Mouse (Mus musculus): ENCODE results near the gene Rhoq. TPM values are rescaled to one million over a fixed set of nuclear protein-coding genes. Genes with fewer than 3 reads are reported as not detected.
A peak's percentile ranks its signal among the peaks of the same experiment; 100 is the strongest.

The Rhoq gene
- polyA plus RNA-seq, 1 experiment from 2014 or later, result 5.2 TPM

DNA sequence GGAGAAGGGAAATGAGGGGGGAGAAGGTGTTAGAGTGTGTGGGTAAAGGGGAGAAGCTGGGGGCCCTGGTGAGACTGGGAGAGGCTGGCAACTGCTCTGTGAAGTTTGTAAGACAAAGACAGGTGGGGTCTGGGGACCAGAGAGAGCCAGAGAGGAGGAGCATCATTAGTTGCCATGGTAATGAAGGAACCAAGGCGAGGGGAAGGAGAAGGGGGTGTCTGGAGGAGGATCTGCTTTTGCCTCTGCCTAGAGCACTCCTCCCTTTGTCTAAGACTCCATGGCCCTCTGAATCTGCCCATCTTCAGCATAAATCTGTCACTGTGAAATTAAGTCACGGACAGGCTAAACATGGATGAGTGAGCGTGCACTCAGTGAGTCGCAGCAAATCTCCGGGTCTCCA lies 30.0 kb upstream of the Rhoq start:
- Histone ChIP-seq H3K9ac (replicated peaks; ENCODE audit: low read depth, low read length) (0 out of 2 replicates have a peak overlapping the region, but pooled peaks have one; percentile 23), H3K27me3 (replicated peaks; ENCODE audit: control insufficient read depth, insufficient read depth, low read length) (no peaks in the 10 kb centered on the region), H3K27ac (ENCODE audit: low read length) (no peak overlapping the region; the same call in 1 of the 2 replicates), H3K4me2 (ENCODE audit: low read length) (peak overlapping the region; percentile 20; the same call in 1 of the 2 replicates), H3K4me1 (replicated peaks; ENCODE audit: control insufficient read depth, insufficient read depth, low read length) (peaks cover 17% of the 10 kb centered on the region), H3K9me3 (ENCODE audit: control insufficient read depth, low read length) (no peaks in the 10 kb centered on the region; the same call in 1 of the 2 replicates), H3K4me3 (replicated peaks; ENCODE audit: low read length) (no peak overlapping the region), H3K36me3 (ENCODE audit: control insufficient read depth, insufficient read depth) (no peaks in the 10 kb centered on the region)
- ATAC-seq, result peak; percentile 69
- WGBS, result 34% methylated on average over 5 of the region's 5 CpGs

DNA sequence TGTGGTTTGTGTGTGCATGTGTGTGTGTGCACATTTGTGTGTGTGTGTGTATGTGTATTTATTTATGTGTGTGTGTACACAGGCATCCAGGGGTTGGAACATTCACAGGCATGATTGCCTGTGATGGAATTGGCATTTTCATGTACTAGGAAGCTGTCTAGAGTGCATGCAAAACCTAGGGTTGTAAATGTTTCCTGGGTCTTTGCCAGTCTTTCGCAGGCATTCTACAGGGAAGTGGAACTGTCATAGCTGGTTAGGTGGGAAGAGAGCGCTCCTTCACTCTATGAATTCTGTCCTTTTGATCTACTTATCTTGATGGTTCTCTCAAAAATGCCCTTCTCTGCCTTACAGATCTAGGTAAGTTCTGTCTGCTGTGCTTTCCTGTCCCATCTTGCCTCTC lies 25.8 kb upstream of the Rhoq start:
- H3K9ac ChIP-seq (replicated peaks; ENCODE audit: low read depth, low read length), result no peak overlapping the region

DNA sequence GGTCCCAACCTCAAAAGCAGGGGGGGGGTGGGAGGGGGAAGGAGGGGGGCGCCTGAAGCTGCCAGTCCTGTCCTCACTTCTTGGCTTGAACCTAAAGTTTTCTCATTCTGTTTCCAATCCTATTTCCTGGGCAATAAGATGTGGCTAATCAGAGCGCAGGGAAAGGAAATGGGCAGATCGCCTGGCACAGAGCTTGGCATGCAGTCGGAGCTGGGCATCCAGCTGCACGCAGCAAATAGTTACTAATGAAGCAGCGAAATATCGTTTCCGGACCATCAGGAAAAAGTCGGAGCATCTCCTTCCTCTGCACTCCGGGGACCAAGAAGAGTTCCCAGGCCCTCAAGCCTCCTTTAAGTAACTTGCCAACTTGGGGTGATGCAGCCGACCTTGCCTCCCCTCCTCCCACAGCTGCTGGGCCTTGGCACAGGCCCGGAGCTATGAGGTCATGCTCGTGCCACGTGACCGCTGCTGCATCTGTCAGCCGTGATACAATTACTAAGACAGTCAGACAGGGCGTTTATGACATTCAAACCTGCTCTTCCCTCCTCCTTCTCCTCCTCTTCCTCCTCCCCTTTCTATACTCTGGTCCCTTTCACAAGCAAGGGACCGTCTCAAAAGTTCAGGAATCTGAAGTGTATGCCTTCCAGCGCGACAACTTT lies 25.3 kb upstream of the Rhoq start:
- no peaks in the 10 kb centered on the region for H3K36me3 ChIP-seq (ENCODE audit: control insufficient read depth, insufficient read depth)
- peak overlapping the region; percentile 35 for H3K4me3 ChIP-seq (replicated peaks; ENCODE audit: low read length)
- H3K27ac ChIP-seq (ENCODE audit: low read length), result peak overlapping the region; percentile 11; the same call in 1 of the 2 replicates
- 0 out of 2 replicates have a peak overlapping the region, but pooled peaks have one; percentile 24 for H3K9ac ChIP-seq (replicated peaks; ENCODE audit: low read depth, low read length)
- no peaks in the 10 kb centered on the region for H3K27me3 ChIP-seq (replicated peaks; ENCODE audit: control insufficient read depth, insufficient read depth, low read length)
- no peaks in the 10 kb centered on the region for H3K9me3 ChIP-seq (ENCODE audit: control insufficient read depth, low read length)
- peaks cover 19% of the 10 kb centered on the region for H3K4me1 ChIP-seq (replicated peaks; ENCODE audit: control insufficient read depth, insufficient read depth, low read length)
- ATAC-seq, result peak; percentile 81
- peak overlapping the region; percentile 59 for H3K4me2 ChIP-seq (ENCODE audit: low read length)
- WGBS, result under 1% methylated on average over 20 of the region's 20 CpGs

More for the DNA sequence above, 25.8 kb upstream of the Rhoq start:
- H3K4me1 ChIP-seq (replicated peaks; ENCODE audit: control insufficient read depth, insufficient read depth, low read length), result peaks cover 19% of the 10 kb centered on the region
- H3K27me3 ChIP-seq (replicated peaks; ENCODE audit: control insufficient read depth, insufficient read depth, low read length), result no peaks in the 10 kb centered on the region
- H3K4me3 ChIP-seq (replicated peaks; ENCODE audit: low read length), result no peak overlapping the region
- H3K9me3 ChIP-seq (ENCODE audit: control insufficient read depth, low read length), result no peaks in the 10 kb centered on the region
- WGBS, result 63% methylated on average over 2 of the region's 2 CpGs
- no peak overlapping the region for H3K27ac ChIP-seq (ENCODE audit: low read length)
- no peaks in the 10 kb centered on the region for H3K36me3 ChIP-seq (ENCODE audit: control insufficient read depth, insufficient read depth)
- 0 out of 2 replicates have a peak, but pooled peaks have one; percentile 0 for ATAC-seq
- peak overlapping the region; percentile 59 for H3K4me2 ChIP-seq (ENCODE audit: low read length)

DNA sequence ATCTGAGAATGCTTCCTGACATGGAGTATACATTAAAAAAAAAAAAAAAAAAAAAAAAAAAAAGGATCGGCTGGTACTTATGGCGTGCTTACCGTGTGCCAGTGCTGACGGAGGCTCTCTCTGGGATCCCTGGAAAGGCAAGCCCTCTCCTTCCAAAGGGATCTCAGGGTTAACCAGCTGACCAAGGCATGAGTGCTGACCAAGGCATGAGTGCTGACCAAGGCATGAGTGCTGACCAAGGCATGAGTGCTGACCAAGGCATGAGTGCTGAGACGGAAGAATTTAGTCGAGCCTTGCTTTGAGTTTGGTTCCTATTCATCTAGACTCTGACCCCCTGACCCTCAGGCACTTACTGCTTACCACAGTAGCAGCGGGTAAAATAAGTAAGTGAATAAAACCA lies 24.2 kb upstream of the Rhoq start:
- Histone ChIP-seq H3K9me3 (ENCODE audit: control insufficient read depth, low read length) (no peaks in the 10 kb centered on the region), H3K27ac (ENCODE audit: low read length) (no peak overlapping the region), H3K36me3 (ENCODE audit: control insufficient read depth, insufficient read depth) (no peaks in the 10 kb centered on the region), H3K4me3 (replicated peaks; ENCODE audit: low read length) (no peak overlapping the region), H3K4me2 (ENCODE audit: low read length) (no peak overlapping the region), H3K9ac (replicated peaks; ENCODE audit: low read depth, low read length) (no peak overlapping the region), H3K27me3 (replicated peaks; ENCODE audit: control insufficient read depth, insufficient read depth, low read length) (no peaks in the 10 kb centered on the region), H3K4me1 (replicated peaks; ENCODE audit: control insufficient read depth, insufficient read depth, low read length) (peaks cover 12% of the 10 kb centered on the region)
- ATAC-seq, result no peak
- 63% methylated on average over 7 of the region's 7 CpGs for WGBS

DNA sequence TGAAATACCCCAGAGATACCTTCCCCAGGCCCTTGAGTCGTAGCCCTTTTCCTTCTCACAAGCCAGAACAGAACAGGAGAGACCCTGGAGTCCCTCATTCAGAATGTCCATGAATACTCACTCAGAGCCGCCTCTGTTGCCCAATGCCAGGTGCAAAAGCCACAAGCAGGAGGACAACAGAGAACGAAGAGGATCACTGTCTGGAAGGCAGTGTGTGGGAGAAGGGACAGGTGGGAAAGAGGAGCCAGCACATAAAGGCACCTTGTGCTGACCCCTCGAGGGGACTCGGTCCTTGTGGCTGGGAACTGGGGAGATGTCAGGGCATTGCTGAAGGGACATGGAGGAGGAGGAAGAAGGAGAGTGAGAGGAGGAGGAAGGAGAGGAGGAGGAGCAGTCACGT lies 20.8 kb upstream of the Rhoq start:
- Histone ChIP-seq H3K9ac (replicated peaks; ENCODE audit: low read depth, low read length) (no peak overlapping the region), H3K9me3 (ENCODE audit: control insufficient read depth, low read length) (0 out of 2 replicates have a peak, but pooled peaks cover 1% of the 10 kb centered on the region), H3K36me3 (ENCODE audit: control insufficient read depth, insufficient read depth) (no peaks in the 10 kb centered on the region), H3K4me2 (ENCODE audit: low read length) (no peak overlapping the region), H3K4me1 (replicated peaks; ENCODE audit: control insufficient read depth, insufficient read depth, low read length) (peaks cover 9% of the 10 kb centered on the region), H3K27ac (ENCODE audit: low read length) (no peak overlapping the region), H3K4me3 (replicated peaks; ENCODE audit: low read length) (no peak overlapping the region), H3K27me3 (replicated peaks; ENCODE audit: control insufficient read depth, insufficient read depth, low read length) (no peaks in the 10 kb centered on the region)
- 73% methylated on average over 6 of the region's 6 CpGs for WGBS
- no peak for ATAC-seq

DNA sequence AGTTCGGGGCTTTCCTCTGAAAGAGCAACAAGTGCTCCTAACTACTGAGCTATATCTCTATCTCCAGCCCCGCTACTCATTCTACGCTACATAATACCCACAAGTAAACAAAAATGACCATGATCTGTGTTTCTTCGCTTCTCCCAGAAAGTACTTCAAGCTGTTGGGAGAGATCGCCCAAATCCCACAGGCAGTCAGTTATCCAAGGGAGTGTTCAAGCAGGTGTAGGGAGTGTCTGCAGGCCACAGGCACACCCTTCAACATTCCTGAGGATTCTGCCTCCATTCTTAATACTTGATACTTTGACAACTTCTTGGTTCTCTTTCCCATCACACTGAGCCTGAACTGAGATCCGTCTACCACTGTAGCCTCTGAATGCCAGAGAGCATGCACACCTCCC lies 19.7 kb upstream of the Rhoq start:
- Histone ChIP-seq H3K4me2 (ENCODE audit: low read length) (no peak overlapping the region), H3K4me1 (replicated peaks; ENCODE audit: control insufficient read depth, insufficient read depth, low read length) (peaks cover 5% of the 10 kb centered on the region; the same call in 1 of the 2 replicates), H3K4me3 (replicated peaks; ENCODE audit: low read length) (no peak overlapping the region), H3K27me3 (replicated peaks; ENCODE audit: control insufficient read depth, insufficient read depth, low read length) (no peaks in the 10 kb centered on the region), H3K36me3 (ENCODE audit: control insufficient read depth, insufficient read depth) (no peaks in the 10 kb centered on the region), H3K9ac (replicated peaks; ENCODE audit: low read depth, low read length) (no peak overlapping the region), H3K27ac (ENCODE audit: low read length) (no peak overlapping the region), H3K9me3 (ENCODE audit: control insufficient read depth, low read length) (0 out of 2 replicates have a peak, but pooled peaks cover 3% of the 10 kb centered on the region)
- WGBS, result 91% methylated on average over 6 of the region's 6 CpGs
- ATAC-seq, result no peak

DNA sequence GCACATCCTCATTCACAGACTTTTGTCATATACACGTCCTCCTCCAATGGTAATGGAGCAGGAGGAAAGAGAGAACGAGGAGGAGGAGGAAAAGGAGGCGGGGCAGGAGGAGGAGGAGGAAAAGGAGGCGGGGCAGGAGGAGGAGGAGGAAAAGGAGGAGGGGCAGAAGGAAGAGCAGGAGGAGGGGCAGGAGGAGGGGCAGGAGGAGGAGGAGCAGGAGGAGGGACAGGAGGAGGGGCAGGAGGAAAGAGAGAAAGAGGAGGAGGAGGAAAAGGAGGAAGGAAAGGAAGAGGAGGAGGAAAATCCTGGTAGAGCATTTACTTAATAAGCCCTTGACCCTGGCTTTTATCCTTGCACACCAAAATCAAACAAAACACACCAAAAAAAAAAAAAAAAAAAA lies 16.8 kb upstream of the Rhoq start:
- 41% methylated on average over 4 of the region's 4 CpGs for WGBS
- Histone ChIP-seq H3K4me3 (replicated peaks; ENCODE audit: low read length) (no peak overlapping the region), H3K27me3 (replicated peaks; ENCODE audit: control insufficient read depth, insufficient read depth, low read length) (no peaks in the 10 kb centered on the region), H3K36me3 (ENCODE audit: control insufficient read depth, insufficient read depth) (no peaks in the 10 kb centered on the region), H3K9ac (replicated peaks; ENCODE audit: low read depth, low read length) (no peak overlapping the region), H3K4me1 (replicated peaks; ENCODE audit: control insufficient read depth, insufficient read depth, low read length) (peaks cover 10% of the 10 kb centered on the region), H3K27ac (ENCODE audit: low read length) (no peak overlapping the region), H3K4me2 (ENCODE audit: low read length) (no peak overlapping the region), H3K9me3 (ENCODE audit: control insufficient read depth, low read length) (0 out of 2 replicates have a peak, but pooled peaks cover 3% of the 10 kb centered on the region)
- ATAC-seq, result no peak

DNA sequence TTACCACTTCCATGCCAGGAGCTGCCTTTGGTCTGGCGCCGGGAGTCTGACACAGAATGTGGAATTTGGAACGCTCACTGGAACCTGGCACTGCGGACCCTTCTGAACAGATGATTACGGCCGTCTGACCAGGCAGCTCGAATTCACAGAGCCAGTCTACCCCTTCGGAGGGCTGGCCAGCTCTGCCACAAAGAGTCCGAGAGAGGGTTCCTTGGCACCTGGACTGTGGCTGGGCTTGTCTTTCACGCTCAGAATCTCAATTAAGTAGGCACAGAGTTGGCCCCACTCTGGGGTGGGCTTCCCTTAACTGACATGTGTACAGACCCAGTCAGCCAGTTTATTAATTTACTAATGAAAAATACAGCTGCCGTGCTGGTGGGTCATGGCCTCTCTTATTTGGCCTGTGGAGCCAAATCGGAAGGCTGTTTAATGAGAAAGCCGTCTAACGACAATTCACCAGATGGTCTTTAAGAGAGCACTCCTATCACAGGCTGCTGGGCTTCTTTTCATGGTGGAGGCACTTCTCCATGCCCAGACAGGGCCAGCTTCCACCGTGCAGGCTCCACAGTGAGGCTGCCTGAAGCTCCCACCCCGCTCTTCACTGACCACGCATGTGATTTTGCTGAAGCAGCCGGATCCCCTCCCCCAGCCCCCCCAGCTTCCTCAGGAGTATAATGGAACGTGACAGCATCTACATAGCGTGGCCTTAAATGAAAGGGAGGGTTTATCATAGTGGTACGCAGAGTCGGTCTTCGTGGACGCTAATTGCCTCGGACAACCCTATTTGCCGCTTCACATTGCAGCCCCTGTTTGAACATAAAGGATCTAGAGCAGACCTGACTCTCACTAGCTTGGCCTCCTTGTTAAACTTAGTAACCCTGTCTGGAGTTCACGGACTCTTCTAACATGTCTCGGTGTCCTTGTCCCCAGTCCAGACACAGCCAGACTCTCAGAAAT lies 14.8 kb upstream of the Rhoq start, which contains the start of gene Atp6v1e2:
Atp6v1e2 (minus strand) TSS at position 58 of the 957 bp plus-strand sequence.
- Histone ChIP-seq H3K9me3 (ENCODE audit: control insufficient read depth, low read length) (0 out of 2 replicates have a peak, but pooled peaks cover 3% of the 10 kb centered on the region), H3K4me3 (replicated peaks; ENCODE audit: low read length) (no peak within 1 kb of the TSS), H3K27me3 (replicated peaks; ENCODE audit: control insufficient read depth, insufficient read depth, low read length) (no peaks in the 10 kb centered on the region), H3K9ac (replicated peaks; ENCODE audit: low read depth, low read length) (no peak within 1 kb of the TSS), H3K36me3 (ENCODE audit: control insufficient read depth, insufficient read depth) (no peaks in the 10 kb centered on the region), H3K4me1 (replicated peaks; ENCODE audit: control insufficient read depth, insufficient read depth, low read length) (peaks cover 10% of the 10 kb centered on the region), H3K27ac (ENCODE audit: low read length) (peak within 1 kb of the TSS; percentile 4; the same call in 1 of the 2 replicates), H3K4me2 (ENCODE audit: low read length) (no peak within 1 kb of the TSS)
- 46% methylated on average over 28 of the region's 28 CpGs for WGBS
- peak; percentile 93 for ATAC-seq

DNA sequence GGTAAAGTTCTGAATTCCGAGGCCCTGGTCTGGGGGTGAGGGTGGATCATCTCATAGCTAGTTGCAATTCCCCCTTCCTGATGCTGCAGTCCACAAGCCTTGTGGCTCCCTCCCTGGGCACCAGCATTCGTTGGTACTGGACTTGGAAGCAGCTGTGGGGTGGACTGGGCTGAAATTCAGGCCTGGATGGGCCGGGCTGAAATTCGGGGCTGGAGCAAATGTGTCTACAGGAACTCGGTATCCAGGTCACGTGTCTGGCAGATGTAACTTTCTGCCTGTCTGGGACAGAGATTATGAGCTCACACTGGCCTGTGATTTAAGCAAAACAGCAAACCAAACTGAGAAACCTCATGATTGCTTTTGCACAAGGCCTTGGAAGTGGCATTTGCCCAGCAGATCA lies 14.1 kb upstream of the Rhoq start:
- H3K4me2 ChIP-seq (ENCODE audit: low read length), result no peak overlapping the region
- no peak overlapping the region for H3K9ac ChIP-seq (replicated peaks; ENCODE audit: low read depth, low read length)
- no peak for ATAC-seq
- H3K27ac ChIP-seq (ENCODE audit: low read length), result no peak overlapping the region
- WGBS, result 78% methylated on average over 6 of the region's 6 CpGs
- no peak overlapping the region for H3K4me3 ChIP-seq (replicated peaks; ENCODE audit: low read length)
- peaks cover 10% of the 10 kb centered on the region for H3K4me1 ChIP-seq (replicated peaks; ENCODE audit: control insufficient read depth, insufficient read depth, low read length)
- H3K9me3 ChIP-seq (ENCODE audit: control insufficient read depth, low read length), result 0 out of 2 replicates have a peak, but pooled peaks cover 3% of the 10 kb centered on the region
- no peaks in the 10 kb centered on the region for H3K27me3 ChIP-seq (replicated peaks; ENCODE audit: control insufficient read depth, insufficient read depth, low read length)
- no peaks in the 10 kb centered on the region for H3K36me3 ChIP-seq (ENCODE audit: control insufficient read depth, insufficient read depth)

Measured in forebrain, embryonic 16.5 days (tissue).